Mouse (Mus musculus) limb, embryonic 12.5 days (tissue): ENCODE measurements around the gene Upf1. TPM values are rescaled to one million over a fixed set of nuclear protein-coding genes. Genes with fewer than 3 reads are reported as not detected.

ENCODE experiments used
- ATAC-seq: fragments of 200-750 bp; cut with Nextera tagmentation; 2 replicates; pipeline ENCODE4 v1.8.0; 2017; ENCODE audit warnings: low read depth, moderate TSS enrichment; ENCODE audit not compliant: insufficient number of reproducible peaks, insufficient read depth, low FRiP score, low TSS enrichment
- H3K27ac ChIP-seq: fragments of 300-500 bp; sonication (generic); 2 replicates; pipeline ENCODE4 v1.5.1; 2016; ENCODE audit warnings: mild to moderate bottlenecking, moderate library complexity
- H3K27me3 ChIP-seq: fragments of 300-500 bp; sonication (generic); 2 replicates; pipeline ENCODE4 v1.6.1; 2016; ENCODE audit warnings: mild to moderate bottlenecking, moderate library complexity
- H3K36me3 ChIP-seq: fragments of 300-500 bp; sonication (generic); 2 replicates; pipeline ENCODE4 v1.6.1; 2016; ENCODE audit warnings: mild to moderate bottlenecking, moderate library complexity
- H3K4me1 ChIP-seq: fragments of 300-500 bp; sonication (generic); replicated peaks from 2 replicates; pipeline ENCODE4 v1.6.1; 2016
- H3K4me2 ChIP-seq: fragments of 300-500 bp; sonication (generic); 2 replicates; pipeline ENCODE4 v1.6.1; 2016; ENCODE audit warnings: mild to moderate bottlenecking, moderate library complexity
- H3K4me3 ChIP-seq: fragments of 300-500 bp; sonication (generic); replicated peaks from 2 replicates; pipeline ENCODE4 v1.5.1; 2016; ENCODE audit warnings: mild to moderate bottlenecking
- H3K9ac ChIP-seq: fragments of 300-500 bp; sonication (generic); replicated peaks from 2 replicates; pipeline ENCODE4 v1.6.1; 2016; ENCODE audit warnings: mild to moderate bottlenecking, moderate library complexity
- H3K9me3 ChIP-seq: fragments of 300-500 bp; sonication (generic); 2 replicates; pipeline ENCODE4 v1.6.1; 2016; ENCODE audit warnings: mild to moderate bottlenecking, moderate library complexity
- WGBS: fragments of 180-500 bp; shearing (Covaris S2); methylation state at CpG from one replicate; pipeline ENCODE4 v1.1.7; 2016; 5-methylcytosine and 5-hydroxymethylcytosine counted together
- polyA plus RNA-seq: library from polyadenylated mRNA; unstranded; fragments of >200 nt; fragmentation: Nextera tagmentation; extraction: Ambion mirVana; gene quantifications from 2 replicates; pipeline ENCODE4 v1.2.1, GENCODE M21; 2016

Gene Upf1
- polyA plus RNA-seq, 1 experiment from 2014 or later = 32.5 TPM

DNA sequence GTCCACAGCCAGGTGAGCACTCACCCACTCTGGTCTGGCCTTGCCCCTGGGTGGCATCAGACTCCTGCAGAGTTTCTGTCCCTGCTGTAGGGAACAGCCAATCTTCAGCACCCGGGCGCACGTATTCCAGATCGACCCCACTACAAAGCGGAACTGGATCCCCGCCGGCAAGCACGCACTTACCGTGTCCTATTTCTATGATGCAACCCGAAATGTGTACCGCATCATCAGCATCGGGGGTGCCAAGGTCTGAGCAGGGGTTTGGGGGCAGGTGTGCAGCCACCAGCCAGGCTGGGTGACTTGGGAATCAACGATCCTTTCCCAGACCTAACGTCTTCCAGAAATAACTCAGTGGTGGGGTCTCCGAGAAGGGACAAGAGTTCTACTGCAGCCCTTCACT, 67.8 kb downstream of the Upf1 start:
- 95% methylated on average over 15 of the region's 15 CpGs for WGBS
- Histone ChIP-seq H3K27me3 (no peaks in the 10 kb centered on the region), H3K9me3 (peaks cover 12% of the 10 kb centered on the region), H3K9ac (no peak overlapping the region), H3K27ac (no peak overlapping the region), H3K4me3 (0 out of 2 replicates have a peak overlapping the region, but pooled peaks have one; percentile 1), H3K4me2 (no peak overlapping the region), H3K4me1 (peaks cover 20% of the 10 kb centered on the region), H3K36me3 (peaks cover 59% of the 10 kb centered on the region)
- ATAC-seq = no peak

DNA sequence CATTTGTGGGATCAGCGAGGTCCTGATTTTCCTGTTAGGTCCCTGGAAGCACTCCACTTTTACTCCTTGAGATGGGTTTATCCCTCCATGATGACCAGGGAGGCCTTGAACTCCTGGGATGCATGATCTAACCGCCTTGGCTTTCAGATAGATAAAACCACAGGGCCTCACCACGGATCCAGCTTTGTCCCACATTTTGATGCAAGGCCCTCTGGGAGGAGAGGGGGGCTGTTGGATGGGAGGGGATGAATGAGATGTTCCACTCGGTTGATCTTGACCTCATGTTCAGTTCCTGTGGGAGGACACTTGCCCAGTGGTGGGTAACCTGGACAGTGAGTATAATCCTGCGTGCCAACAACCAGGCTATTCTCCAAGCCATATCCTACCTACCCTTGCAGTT, 68.7 kb downstream of the Upf1 start:
- no peak for ATAC-seq
- Histone ChIP-seq H3K4me1 (peaks cover 20% of the 10 kb centered on the region), H3K9ac (no peak overlapping the region), H3K9me3 (peaks cover 12% of the 10 kb centered on the region), H3K27ac (no peak overlapping the region), H3K4me3 (peak overlapping the region; percentile 92), H3K27me3 (no peaks in the 10 kb centered on the region), H3K4me2 (peak overlapping the region; percentile 81), H3K36me3 (peaks cover 50% of the 10 kb centered on the region)
- 83% methylated on average over 5 of the region's 5 CpGs for WGBS

DNA sequence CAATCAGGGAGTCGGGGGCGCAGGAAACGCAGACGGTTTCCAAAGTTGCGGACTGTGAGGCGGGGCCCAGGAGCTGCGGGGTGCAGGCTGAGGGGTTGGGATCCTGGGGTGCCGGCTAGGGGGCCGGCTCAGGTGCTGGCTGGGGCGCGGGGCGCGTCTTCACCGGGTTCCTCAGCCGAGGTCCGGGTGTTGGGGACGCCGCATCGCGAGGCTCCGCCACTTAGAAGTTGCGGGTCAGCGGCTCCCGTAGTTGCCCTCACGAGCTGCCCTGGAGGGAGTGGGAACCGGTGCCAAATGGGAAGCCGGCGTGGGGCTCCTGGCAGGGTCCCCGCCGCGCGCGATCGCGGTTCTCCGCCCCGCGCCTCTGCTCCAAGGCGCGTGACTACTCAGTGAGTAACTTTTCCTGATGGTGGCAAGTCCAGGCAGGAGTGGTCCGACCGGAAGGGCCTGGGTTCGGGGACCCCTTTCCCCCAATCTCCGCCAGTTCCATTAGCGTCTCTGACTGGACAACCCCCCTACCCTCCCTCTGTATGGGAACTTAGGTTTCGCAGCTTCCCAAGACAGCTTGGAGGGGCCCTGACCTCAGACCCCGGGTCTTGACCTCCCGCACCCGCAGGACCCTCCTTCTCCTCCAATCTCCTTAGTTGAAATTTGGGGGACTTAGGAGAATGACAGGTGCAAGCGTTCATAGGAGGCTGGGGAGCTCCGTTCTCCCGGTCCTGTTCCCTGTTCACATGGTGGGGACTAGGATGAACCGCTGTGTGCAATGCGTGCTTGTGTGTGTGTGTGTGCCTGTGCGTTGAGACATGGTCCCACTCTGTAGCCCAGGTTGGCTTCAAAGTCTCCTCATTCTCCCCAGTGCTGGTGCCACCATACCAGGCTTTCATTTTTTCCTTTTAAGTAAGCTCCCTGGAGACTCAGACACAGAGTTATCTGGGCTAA, 69.7 kb downstream of the Upf1 start:
- peak overlapping the region; percentile 88 for H3K27ac ChIP-seq
- peak; percentile 73 for ATAC-seq
- H3K4me1 ChIP-seq = peaks cover 20% of the 10 kb centered on the region
- whole genome bisulfite sequencing = 2% methylated on average over 55 of the region's 55 CpGs
- peak overlapping the region; percentile 95 for H3K9ac ChIP-seq
- peaks cover 40% of the 10 kb centered on the region for H3K36me3 ChIP-seq
- peak overlapping the region; percentile 92 for H3K4me3 ChIP-seq
- no peaks in the 10 kb centered on the region for H3K27me3 ChIP-seq
- H3K4me2 ChIP-seq = peak overlapping the region; percentile 81
- peaks cover 12% of the 10 kb centered on the region for H3K9me3 ChIP-seq

DNA sequence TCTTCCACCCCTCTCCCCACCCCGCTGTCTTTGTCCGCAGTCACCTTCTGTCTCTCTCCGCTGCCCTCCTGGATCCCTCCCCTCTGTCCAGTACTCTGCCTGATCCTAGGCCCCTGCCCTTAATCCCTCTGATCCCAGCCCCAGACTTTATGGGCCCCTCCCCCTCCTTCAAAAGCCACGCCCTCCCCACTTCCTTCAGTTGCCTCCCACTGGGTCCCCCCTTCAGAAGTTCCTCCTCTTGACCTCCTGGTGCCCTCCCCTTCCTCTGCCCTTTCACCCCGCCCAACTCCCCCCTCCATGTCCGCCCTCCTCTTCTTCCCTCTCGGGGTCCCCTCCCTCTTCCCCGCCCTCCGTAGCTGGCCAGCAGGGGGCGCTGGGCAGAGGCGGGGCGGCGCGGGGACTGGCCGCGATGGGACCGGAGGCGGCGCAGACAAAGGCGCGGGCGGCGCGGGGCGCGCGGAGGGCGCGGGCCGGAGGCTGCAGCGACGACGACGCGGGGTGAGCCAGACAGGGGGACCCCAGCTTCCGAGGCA, 70.4 kb downstream of the Upf1 start, which contains the start of gene Homer3:
Gene Homer3 (plus strand): TSS at position 225 of the 533 bp plus-strand sequence.
- H3K9me3 ChIP-seq = peaks cover 12% of the 10 kb centered on the region
- peaks cover 20% of the 10 kb centered on the region for H3K4me1 ChIP-seq
- H3K4me3 ChIP-seq = peak within 1 kb of the TSS; percentile 92
- ATAC-seq = peak; percentile 84
- H3K4me2 ChIP-seq = peak within 1 kb of the TSS; percentile 81
- WGBS = under 1% methylated on average over 36 of the region's 36 CpGs
- peak within 1 kb of the TSS; percentile 95 for H3K9ac ChIP-seq
- H3K36me3 ChIP-seq = peaks cover 33% of the 10 kb centered on the region
- H3K27me3 ChIP-seq = no peaks in the 10 kb centered on the region
- peak within 1 kb of the TSS; percentile 88 for H3K27ac ChIP-seq

Other genes with a start within 250 kb of the Upf1 start
- gene Ncan, start 232.4 kb downstream of the Upf1 start, polyA plus RNA-seq = 0.56 and 1.1 TPM in 2 replicates
- gene Nr2c2ap, start 221.9 kb downstream of the Upf1 start, polyA plus RNA-seq = 21.4 and 22.7 TPM in 2 replicates
- gene Rfxank, start 214.1 kb downstream of the Upf1 start, polyA plus RNA-seq = 26.6 and 28.4 TPM in 2 replicates
- gene Borcs8, start 213.8 kb downstream of the Upf1 start, polyA plus RNA-seq = 44.7 and 47.6 TPM in 2 replicates
- 0.49 and 1.1 TPM in 2 replicates for gene Mef2b, start 213.6 kb downstream of the Upf1 start, polyA plus RNA-seq
- gene Tmem161a, start 180.9 kb downstream of the Upf1 start, polyA plus RNA-seq = 67.5 and 69.9 TPM in 2 replicates
- 2.4 and 3.5 TPM in 2 replicates for gene Slc25a42, start 141.0 kb downstream of the Upf1 start, polyA plus RNA-seq
- 48.3 and 50.7 TPM in 2 replicates for gene Sugp2, start 119.1 kb downstream of the Upf1 start, polyA plus RNA-seq
- 22.5 and 26.4 TPM in 2 replicates for gene Armc6, start 118.8 kb downstream of the Upf1 start, polyA plus RNA-seq
- gene Homer3, start 70.5 kb downstream of the Upf1 start, polyA plus RNA-seq = 88.9 and 92.6 TPM in 2 replicates
- gene Ddx49, start 50.8 kb downstream of the Upf1 start, polyA plus RNA-seq = 52.0 and 54.9 TPM in 2 replicates
- 269 and 288 TPM in 2 replicates for gene Cope, start 50.8 kb downstream of the Upf1 start, polyA plus RNA-seq
- 7.9 and 8.8 TPM in 2 replicates for gene Cers1, start 37.5 kb downstream of the Upf1 start, polyA plus RNA-seq
- 3.7 and 4.2 TPM in 2 replicates for gene Gdf1, start 23.5 kb downstream of the Upf1 start, polyA plus RNA-seq
- gene Comp, start 20.3 kb upstream of the Upf1 start, polyA plus RNA-seq = 2.8 and 5.8 TPM in 2 replicates
- gene Crtc1, start 86.3 kb upstream of the Upf1 start, polyA plus RNA-seq = 18.4 and 24.8 TPM in 2 replicates
- gene Klhl26, start 123.7 kb upstream of the Upf1 start, polyA plus RNA-seq = 26.8 and 27.3 TPM in 2 replicates
- gene Tmem59l, start 134.1 kb upstream of the Upf1 start, polyA plus RNA-seq = 17.5 and 22.1 TPM in 2 replicates
- 82.4 and 105 TPM in 2 replicates for gene Crlf1, start 139.9 kb upstream of the Upf1 start, polyA plus RNA-seq
- gene Rex1bd, start 153.5 kb upstream of the Upf1 start, polyA plus RNA-seq = 142 and 151 TPM in 2 replicates
- 882 and 891 TPM in 2 replicates for gene Uba52, start 157.5 kb upstream of the Upf1 start, polyA plus RNA-seq
- 280 and 286 TPM in 2 replicates for gene Fkbp8, start 174.4 kb upstream of the Upf1 start, polyA plus RNA-seq
- 50.3 and 50.7 TPM in 2 replicates for gene Kxd1, start 174.7 kb upstream of the Upf1 start, polyA plus RNA-seq
- 18.7 and 21.2 TPM in 2 replicates for gene Ell, start 186.2 kb upstream of the Upf1 start, polyA plus RNA-seq
- 177 and 180 TPM in 2 replicates for gene Isyna1, start 241.1 kb upstream of the Upf1 start, polyA plus RNA-seq